Mouse (Mus musculus) bone marrow macrophage, adult 2 months (primary cell): ENCODE measurements at regions not wholly inside any gene's neighbourhood (a gene's known extent, or its start where the extent isn't known, plus 50 kb on each side); places are given as distances from the start of the nearest gene placed in this dataset.

ENCODE experiments used
- CTCF ChIP-seq: IDR thresholded peaks from 2 replicates; pipeline ENCODE4 v1.5.1; 2012; ENCODE audit warnings: low read depth, mild to moderate bottlenecking, low read length, moderate library complexity
- POLR2A ChIP-seq: IDR thresholded peaks from 2 replicates; pipeline ENCODE4 v1.6.1; 2012; ENCODE audit warnings: mild to moderate bottlenecking, low read depth, low read length, borderline replicate concordance

DNA sequence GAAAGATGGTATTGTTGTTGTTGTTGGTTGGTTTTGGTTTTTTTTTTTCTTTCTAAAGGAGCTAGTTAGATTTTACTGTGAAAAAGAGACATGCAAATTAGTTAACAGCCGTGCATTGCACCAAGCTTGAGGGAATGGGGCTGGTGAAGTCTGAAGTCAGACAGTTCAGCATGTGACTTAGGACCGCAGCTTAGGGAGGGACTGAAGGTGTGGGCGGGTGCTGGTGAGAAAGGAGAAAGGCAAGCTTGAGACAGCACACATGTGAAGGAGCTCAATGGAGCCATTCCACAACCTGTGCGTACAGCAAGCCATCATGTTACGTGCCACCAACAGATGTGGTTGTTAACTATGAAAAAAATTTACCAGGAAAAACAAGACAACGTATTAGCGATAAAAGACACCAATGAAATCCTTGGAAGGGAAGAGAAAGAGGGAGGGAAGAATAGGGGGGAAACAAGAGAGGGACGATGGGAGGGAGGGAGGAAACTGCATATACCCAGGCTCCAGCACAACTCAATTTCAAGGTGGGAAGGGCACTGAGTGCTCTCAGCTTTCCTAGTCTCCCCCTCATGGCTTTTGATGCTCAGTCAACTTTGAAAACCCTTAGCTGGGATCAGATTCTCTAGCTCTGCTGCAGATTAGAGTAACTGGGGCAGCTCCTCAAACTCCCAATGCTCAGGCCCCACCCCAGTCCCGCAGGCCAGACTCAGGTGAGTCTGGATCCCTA, 218.1 kb upstream of the Btg1 start:
- TF ChIP-seq POLR2A (no peak), CTCF (no peak)
